In the genomic region with DNA sequence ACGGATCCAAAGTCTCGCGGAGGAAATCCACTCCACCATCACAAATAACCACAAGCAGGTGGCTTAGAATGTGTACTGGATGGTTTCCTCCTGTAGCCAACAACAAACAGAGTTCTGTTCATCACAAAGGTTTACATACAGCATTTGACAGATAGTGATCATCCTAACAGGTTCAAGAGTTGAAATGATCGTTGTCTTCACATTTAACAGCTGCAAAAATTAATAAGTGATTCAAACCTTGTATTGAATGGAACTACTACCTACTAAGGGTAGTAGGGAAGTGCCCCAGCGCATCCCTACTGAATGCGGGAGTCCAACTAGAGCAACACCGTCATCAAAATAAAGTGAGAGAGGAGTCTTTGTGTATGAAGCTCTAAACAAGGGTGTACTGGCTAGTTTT, we compare ENCODE assay signal across 8 mouse cellular contexts. TPM values are rescaled to one million over a fixed set of nuclear protein-coding genes. Genes with fewer than 3 reads are reported as not detected.
A peak's percentile ranks its signal among the peaks of the same experiment; 100 is the strongest.
DNase-seq lines count a peak whose midpoint lies in the region; ATAC-seq and TF ChIP-seq lines count a peak whose summit lies in the region.

A gene (minus strand): TSS at position 101 of the 400 bp plus-strand sequence.

- peak within 1 kb of the TSS; percentile 84 for H3K4me2 ChIP-seq in lung, embryonic 14.5 days
- peak within 1 kb of the TSS; percentile 40 for H3K4me2 ChIP-seq in embryonic facial prominence, embryonic 12.5 days (replicated peaks)
- peak within 1 kb of the TSS; percentile 75 for H3K4me2 ChIP-seq in heart, embryonic 14.5 days (ENCODE audit: low read length)
- peak within 1 kb of the TSS; percentile 82 for H3K4me2 ChIP-seq in neural tube, embryonic 12.5 days (replicated peaks)

- no peaks in the 10 kb centered on the region for H3K9me3 ChIP-seq in lung, embryonic 14.5 days (ENCODE audit: low read depth, low read length)
- no peaks in the 10 kb centered on the region for H3K9me3 ChIP-seq in embryonic facial prominence, embryonic 12.5 days
- H3K9me3 ChIP-seq in heart, embryonic 14.5 days (ENCODE audit: control insufficient read depth, low read length) = no peaks in the 10 kb centered on the region
- H3K9me3 ChIP-seq in neural tube, embryonic 12.5 days = no peaks in the 10 kb centered on the region

- no peaks in the 10 kb centered on the region for H3K27me3 ChIP-seq in lung, embryonic 14.5 days (ENCODE audit: insufficient read depth, low read length)
- H3K27me3 ChIP-seq in embryonic facial prominence, embryonic 12.5 days = no peaks in the 10 kb centered on the region
- H3K27me3 ChIP-seq in heart, embryonic 14.5 days (ENCODE audit: control insufficient read depth, insufficient read depth, low read length) = no peaks in the 10 kb centered on the region
- no peaks in the 10 kb centered on the region for H3K27me3 ChIP-seq in neural tube, embryonic 12.5 days (replicated peaks)

- no peaks in the 10 kb centered on the region for H3K4me1 ChIP-seq in lung, embryonic 14.5 days (ENCODE audit: insufficient read depth)
- H3K4me1 ChIP-seq in embryonic facial prominence, embryonic 12.5 days = peaks cover 15% of the 10 kb centered on the region; the same call in 1 of the 2 replicates
- peaks cover 0 to 11% of the 10 kb centered on the region in 2 experiments; a peak in 2 of 4 replicates for H3K4me1 ChIP-seq in heart, embryonic 14.5 days (ENCODE audit: control insufficient read depth in 2 of 2, insufficient read depth in 2 of 2, low read length in 2 of 2)
- H3K4me1 ChIP-seq in neural tube, embryonic 12.5 days = peaks cover 16% of the 10 kb centered on the region

- DNase-seq in lung, embryonic 14.5 days = no peak
- no peak for DNase-seq in lung, postnatal 36 days
- DNase-seq in left cerebral cortex, postnatal 36 days (ENCODE audit: low spot score in 2 of 2) = no peak
- DNase-seq in frontal cortex, postnatal 14 days (ENCODE audit: low spot score in 2 of 2) = no peak
- no peak for DNase-seq in spleen, postnatal 36 days (ENCODE audit: low spot score in 2 of 2)

- H3K9ac ChIP-seq in lung, embryonic 14.5 days = peak within 1 kb of the TSS; percentile 98
- H3K9ac ChIP-seq in embryonic facial prominence, embryonic 12.5 days = peak within 1 kb of the TSS; percentile 94
- peak within 1 kb of the TSS; percentile 99 for H3K9ac ChIP-seq in heart, embryonic 14.5 days (ENCODE audit: low read length)
- peak within 1 kb of the TSS; percentile 93 for H3K9ac ChIP-seq in neural tube, embryonic 12.5 days

- peak within 1 kb of the TSS; percentile 99 for H3K4me3 ChIP-seq in lung, embryonic 14.5 days (ENCODE audit: low read depth, low read length)
- peak within 1 kb of the TSS; percentile 99 for H3K4me3 ChIP-seq in embryonic facial prominence, embryonic 12.5 days
- H3K4me3 ChIP-seq in heart, embryonic 14.5 days (ENCODE audit: control insufficient read depth in 1 of 2, insufficient read depth in 1 of 2, low read depth in 1 of 2, low read length in 2 of 2) = peak within 1 kb of the TSS; percentile 96 to 100
- peak within 1 kb of the TSS; percentile 99 for H3K4me3 ChIP-seq in neural tube, embryonic 12.5 days

- peak within 1 kb of the TSS; percentile 91 for H3K27ac ChIP-seq in lung, embryonic 14.5 days (ENCODE audit: low read depth)
- peak within 1 kb of the TSS; percentile 84 for H3K27ac ChIP-seq in embryonic facial prominence, embryonic 12.5 days
- peak within 1 kb of the TSS; percentile 76 to 91 for H3K27ac ChIP-seq in heart, embryonic 14.5 days (replicated peaks in 1 of 2; ENCODE audit: control insufficient read depth in 1 of 2, insufficient read depth in 1 of 2, low read depth in 2 of 2, low read length in 2 of 2)
- H3K27ac ChIP-seq in neural tube, embryonic 12.5 days = peak within 1 kb of the TSS; percentile 70; the same call in 1 of the 2 replicates

- 94% methylated on average over 7 of the region's 7 CpGs for WGBS in lung, embryonic 14.5 days
- 90% methylated on average over 7 of the region's 7 CpGs for WGBS in embryonic facial prominence, embryonic 12.5 days
- 89% methylated on average over 7 of the region's 7 CpGs for WGBS in heart, embryonic 14.5 days
- WGBS in neural tube, embryonic 12.5 days = 93% methylated on average over 7 of the region's 7 CpGs

- TF ChIP-seq CTCF in lung, embryonic 14.5 days (IDR thresholded peaks at IDR 0.05; ENCODE audit: low read depth) = no peak

- intact Hi-C loops in left cerebral cortex, postnatal 36 days (cut with DNase I) = loop anchor here (5.0 kb wide), 1 partner anchor 40 kb away; no protein-coding TSS in a partner anchor

- no peak for ATAC-seq in lung, embryonic 14.5 days (ENCODE audit: insufficient read depth)
- no peak for ATAC-seq in embryonic facial prominence, embryonic 12.5 days (ENCODE audit: insufficient number of reproducible peaks, insufficient read depth, low FRiP score, low TSS enrichment)
- ATAC-seq in heart, embryonic 14.5 days (ENCODE audit: insufficient number of reproducible peaks, insufficient read depth, low FRiP score, low read depth) = no peak
- ATAC-seq in neural tube, embryonic 12.5 days (ENCODE audit: low FRiP score, low read depth) = no peak

- peaks cover 17% of the 10 kb centered on the region for H3K36me3 ChIP-seq in lung, embryonic 14.5 days (ENCODE audit: insufficient read depth)
- peaks cover 7% of the 10 kb centered on the region; the same call in 1 of the 2 replicates for H3K36me3 ChIP-seq in embryonic facial prominence, embryonic 12.5 days
- peaks cover 15% of the 10 kb centered on the region for H3K36me3 ChIP-seq in heart, embryonic 14.5 days (ENCODE audit: control insufficient read depth, insufficient read depth, low read length)
- peaks cover 6% of the 10 kb centered on the region for H3K36me3 ChIP-seq in neural tube, embryonic 12.5 days

RNA-seq across cellular contexts. Expression of the gene that starts here (rescaled TPM):
- 671 and 746 TPM in 2 replicates for polyA plus RNA-seq in lung, embryonic 14.5 days (2014; fragmentation: Nextera tagmentation; extraction: Ambion mirVana)
- 685 and 697 TPM in 2 replicates for polyA plus RNA-seq in embryonic facial prominence, embryonic 12.5 days (2016; fragmentation: Nextera tagmentation; extraction: Ambion mirVana)
- 515 and 520 TPM in 2 replicates for polyA plus RNA-seq in heart, embryonic 14.5 days (2014; fragmentation: Nextera tagmentation; extraction: Ambion mirVana)
- 100 to 1,000 TPM; 295 to 303 TPM for total RNA-seq in left cerebral cortex, postnatal 36 days (2021)
- 680 and 689 TPM in 2 replicates for polyA plus RNA-seq in neural tube, embryonic 12.5 days (2016; fragmentation: Nextera tagmentation; extraction: Ambion mirVana)
